8 mouse cellular contexts compared by ENCODE assay signal in genomic region chr6:125166861-125167650, GRCm38 (mm10). TPM values are rescaled to one million over a fixed set of nuclear protein-coding genes. Genes with fewer than 3 reads are reported as not detected.
DNase-seq lines count a peak whose midpoint lies in the region; ATAC-seq and TF ChIP-seq lines count a peak whose summit lies in the region.

No protein-coding gene starts in this region.

- no peak for TF ChIP-seq CTCF in cerebellum, adult 2 months (IDR thresholded peaks at IDR 0.05; ENCODE audit: borderline replicate concordance, insufficient read depth, low read depth, low read length)

- peak; percentile 47 for DNase-seq in right cerebral cortex, adult 18-20 months
- no peak for DNase-seq in right cerebral cortex, postnatal 36 days (ENCODE audit: low spot score in 2 of 2)
- peak in 1 of 2 experiments; percentile 57 for DNase-seq in cerebellum, adult 2 months
- DNase-seq in gastrocnemius, adult 8-10 months (ENCODE audit: low spot score in 2 of 2), result peak; percentile 73 to 90
- peak; percentile 77 for DNase-seq in intestine, embryonic 14.5 days (ENCODE audit: low spot score)
- no peak for DNase-seq in thymus, adult 18-20 months

- 14% methylated on average over 10 of the region's 10 CpGs for WGBS in cerebellum, adult 2 months
- 21% methylated on average over 10 of the region's 10 CpGs for WGBS in intestine, embryonic 14.5 days
- WGBS in lung, embryonic 15.5 days, result 20% methylated on average over 10 of the region's 10 CpGs
- 17% methylated on average over 10 of the region's 10 CpGs for WGBS in stomach, embryonic 16.5 days

- peak overlapping the region; percentile 42 for H3K9ac ChIP-seq in intestine, embryonic 14.5 days (ENCODE audit: low read length)
- peak overlapping the region; percentile 53 for H3K9ac ChIP-seq in lung, embryonic 15.5 days
- H3K9ac ChIP-seq in stomach, embryonic 16.5 days (ENCODE audit: low read length), result peak overlapping the region; percentile 77

- no peaks in the 10 kb centered on the region for H3K27me3 ChIP-seq in cerebellum, adult 2 months (ENCODE audit: control insufficient read depth, insufficient read depth, low read length)
- H3K27me3 ChIP-seq in intestine, embryonic 14.5 days (replicated peaks; ENCODE audit: control insufficient read depth, insufficient read depth, low read length), result no peaks in the 10 kb centered on the region
- H3K27me3 ChIP-seq in lung, embryonic 15.5 days, result no peaks in the 10 kb centered on the region
- no peaks in the 10 kb centered on the region for H3K27me3 ChIP-seq in stomach, embryonic 16.5 days (ENCODE audit: control insufficient read depth, insufficient read depth, low read length)

- peak overlapping the region; percentile 78 for H3K4me3 ChIP-seq in cerebellum, adult 2 months (replicated peaks; ENCODE audit: insufficient read depth, low read depth, low read length)
- peak overlapping the region; percentile 68 for H3K4me3 ChIP-seq in intestine, embryonic 14.5 days (ENCODE audit: low read depth, low read length)
- H3K4me3 ChIP-seq in lung, embryonic 15.5 days, result peak overlapping the region; percentile 83
- H3K4me3 ChIP-seq in stomach, embryonic 16.5 days (replicated peaks; ENCODE audit: low read length), result peak overlapping the region; percentile 97

- H3K27ac ChIP-seq in cerebellum, adult 2 months (ENCODE audit: insufficient read depth, low read length), result peak overlapping the region; percentile 82
- H3K27ac ChIP-seq in intestine, embryonic 14.5 days (ENCODE audit: low read depth), result peak overlapping the region; percentile 95
- peak overlapping the region; percentile 97 for H3K27ac ChIP-seq in lung, embryonic 15.5 days
- H3K27ac ChIP-seq in stomach, embryonic 16.5 days (ENCODE audit: low read length), result peak overlapping the region; percentile 99

- no peaks in the 10 kb centered on the region for H3K9me3 ChIP-seq in intestine, embryonic 14.5 days (ENCODE audit: control insufficient read depth, low read length)
- no peaks in the 10 kb centered on the region for H3K9me3 ChIP-seq in lung, embryonic 15.5 days
- no peaks in the 10 kb centered on the region for H3K9me3 ChIP-seq in stomach, embryonic 16.5 days (replicated peaks; ENCODE audit: control insufficient read depth, low read length)

- ATAC-seq in intestine, embryonic 14.5 days (replicated peaks; ENCODE audit: low FRiP score, low TSS enrichment, low read depth), result peak; percentile 21; the same call in 1 of the 2 replicates
- ATAC-seq in lung, embryonic 15.5 days (ENCODE audit: borderline replicate concordance, extremely low read depth, low FRiP score, low TSS enrichment), result peak; percentile 17
- ATAC-seq in stomach, embryonic 16.5 days (ENCODE audit: insufficient read depth, low FRiP score), result peak; percentile 54

- peaks cover 67% of the 10 kb centered on the region for H3K36me3 ChIP-seq in intestine, embryonic 14.5 days (ENCODE audit: control insufficient read depth, insufficient read depth, low read length)
- H3K36me3 ChIP-seq in lung, embryonic 15.5 days, result peaks cover 57% of the 10 kb centered on the region
- H3K36me3 ChIP-seq in stomach, embryonic 16.5 days (ENCODE audit: control insufficient read depth, insufficient read depth, low read length), result peaks cover 12% of the 10 kb centered on the region; the same call in 1 of the 2 replicates

- H3K4me2 ChIP-seq in intestine, embryonic 14.5 days (ENCODE audit: low read length), result peak overlapping the region; percentile 74
- H3K4me2 ChIP-seq in lung, embryonic 15.5 days, result peak overlapping the region; percentile 90
- H3K4me2 ChIP-seq in stomach, embryonic 16.5 days (ENCODE audit: low read depth, low read length), result peak overlapping the region; percentile 80

- TF ChIP-seq POLR2A in cerebellum, adult 2 months (IDR thresholded peaks at IDR 0.05; ENCODE audit: borderline replicate concordance, insufficient read depth, low read length), result no peak

- H3K4me1 ChIP-seq in cerebellum, adult 2 months (ENCODE audit: control insufficient read depth, insufficient read depth, low read length), result peaks cover 10% of the 10 kb centered on the region
- H3K4me1 ChIP-seq in intestine, embryonic 14.5 days (replicated peaks; ENCODE audit: control insufficient read depth, insufficient read depth, low read length), result peaks cover 23% of the 10 kb centered on the region
- peaks cover 38% of the 10 kb centered on the region for H3K4me1 ChIP-seq in lung, embryonic 15.5 days
- peaks cover 33% of the 10 kb centered on the region for H3K4me1 ChIP-seq in stomach, embryonic 16.5 days (ENCODE audit: control insufficient read depth, insufficient read depth, low read length)

RNA-seq across cellular contexts. Expression of gene Gapdh, which starts 0.8 kb away (rescaled TPM):
- polyA plus RNA-seq in cerebellum, adult 2 months (2012; rRNA removed), result 5,061 and 5,782 TPM in 2 replicates
- total RNA-seq in gastrocnemius, adult 8-10 months (2022), result over 10,000 TPM; 10,104 to 14,130 (median 11,228) TPM
- 2,406 and 2,408 TPM in 2 replicates for polyA plus RNA-seq in intestine, embryonic 14.5 days (2014; fragmentation: Nextera tagmentation; extraction: Ambion mirVana)
- polyA plus RNA-seq in lung, embryonic 15.5 days (2015; fragmentation: Nextera tagmentation; extraction: Ambion mirVana), result 1,765 and 1,844 TPM in 2 replicates
- polyA plus RNA-seq in stomach, embryonic 16.5 days (2015; fragmentation: Nextera tagmentation; extraction: Ambion mirVana), result 1,523 and 1,787 TPM in 2 replicates

RNA-seq across cellular contexts. Expression of gene Iffo1, which starts 22.0 kb away (rescaled TPM):
- 95.4 and 96.0 TPM in 2 replicates for polyA plus RNA-seq in cerebellum, adult 2 months (2012; rRNA removed)
- 1 to 10 TPM; 6.6 to 8.9 (median 7.5) TPM for total RNA-seq in gastrocnemius, adult 8-10 months (2022)
- polyA plus RNA-seq in intestine, embryonic 14.5 days (2014; fragmentation: Nextera tagmentation; extraction: Ambion mirVana), result 6.7 and 7.6 TPM in 2 replicates
- polyA plus RNA-seq in lung, embryonic 15.5 days (2015; fragmentation: Nextera tagmentation; extraction: Ambion mirVana), result 5.7 and 6.8 TPM in 2 replicates
- polyA plus RNA-seq in stomach, embryonic 16.5 days (2015; fragmentation: Nextera tagmentation; extraction: Ambion mirVana), result 6.0 and 8.8 TPM in 2 replicates

RNA-seq across cellular contexts. Expression of gene Ncapd2, which starts 24.4 kb away (rescaled TPM):
- polyA plus RNA-seq in cerebellum, adult 2 months (2012; rRNA removed), result 80.8 and 85.4 TPM in 2 replicates
- 10 to 100 TPM in 2 of 4 experiments, 1 to 10 TPM in 2; 7.3 to 14.0 (median 9.1) TPM for total RNA-seq in gastrocnemius, adult 8-10 months (2022)
- polyA plus RNA-seq in intestine, embryonic 14.5 days (2014; fragmentation: Nextera tagmentation; extraction: Ambion mirVana), result 109 and 129 TPM in 2 replicates
- 136 and 139 TPM in 2 replicates for polyA plus RNA-seq in lung, embryonic 15.5 days (2015; fragmentation: Nextera tagmentation; extraction: Ambion mirVana)
- polyA plus RNA-seq in stomach, embryonic 16.5 days (2015; fragmentation: Nextera tagmentation; extraction: Ambion mirVana), result 90.3 and 102 TPM in 2 replicates

RNA-seq across cellular contexts. Expression of gene Mrpl51, which starts 24.5 kb away (rescaled TPM):
- polyA plus RNA-seq in cerebellum, adult 2 months (2012; rRNA removed), result 61.6 and 70.4 TPM in 2 replicates
- total RNA-seq in gastrocnemius, adult 8-10 months (2022), result 100 to 1,000 TPM; 224 to 255 (median 228) TPM
- 217 and 221 TPM in 2 replicates for polyA plus RNA-seq in intestine, embryonic 14.5 days (2014; fragmentation: Nextera tagmentation; extraction: Ambion mirVana)
- 208 and 224 TPM in 2 replicates for polyA plus RNA-seq in lung, embryonic 15.5 days (2015; fragmentation: Nextera tagmentation; extraction: Ambion mirVana)
- polyA plus RNA-seq in stomach, embryonic 16.5 days (2015; fragmentation: Nextera tagmentation; extraction: Ambion mirVana), result 212 and 232 TPM in 2 replicates

RNA-seq across cellular contexts. Expression of gene Nop2, which starts 35.3 kb away (rescaled TPM):
- 24.5 and 24.9 TPM in 2 replicates for polyA plus RNA-seq in cerebellum, adult 2 months (2012; rRNA removed)
- 10 to 100 TPM; 16.3 to 21.1 (median 19.0) TPM for total RNA-seq in gastrocnemius, adult 8-10 months (2022)
- polyA plus RNA-seq in intestine, embryonic 14.5 days (2014; fragmentation: Nextera tagmentation; extraction: Ambion mirVana), result 72.1 and 75.2 TPM in 2 replicates
- 56.5 and 58.8 TPM in 2 replicates for polyA plus RNA-seq in lung, embryonic 15.5 days (2015; fragmentation: Nextera tagmentation; extraction: Ambion mirVana)
- 56.6 and 57.9 TPM in 2 replicates for polyA plus RNA-seq in stomach, embryonic 16.5 days (2015; fragmentation: Nextera tagmentation; extraction: Ambion mirVana)

Comparison
In these comparisons a context has a peak if more than half of its experiments do, and no peak if none do; other contexts are left out.
1. DNase-seq: peak in right cerebral cortex, adult 18-20 months (single experiment), gastrocnemius, adult 8-10 months (2 of 2) and intestine, embryonic 14.5 days (single experiment); none in right cerebral cortex, postnatal 36 days (0 of 2) and thymus, adult 18-20 months (0 of 2).
2. Peak in every context shown above with its lines, with median percentiles within 50 percentile points of each other: H3K27ac ChIP-seq, H3K4me3 ChIP-seq, ATAC-seq, H3K4me2 ChIP-seq and H3K9ac ChIP-seq.